Mouse (Mus musculus): ENCODE data around the gene Snw1.

Gene Snw1

DNA sequence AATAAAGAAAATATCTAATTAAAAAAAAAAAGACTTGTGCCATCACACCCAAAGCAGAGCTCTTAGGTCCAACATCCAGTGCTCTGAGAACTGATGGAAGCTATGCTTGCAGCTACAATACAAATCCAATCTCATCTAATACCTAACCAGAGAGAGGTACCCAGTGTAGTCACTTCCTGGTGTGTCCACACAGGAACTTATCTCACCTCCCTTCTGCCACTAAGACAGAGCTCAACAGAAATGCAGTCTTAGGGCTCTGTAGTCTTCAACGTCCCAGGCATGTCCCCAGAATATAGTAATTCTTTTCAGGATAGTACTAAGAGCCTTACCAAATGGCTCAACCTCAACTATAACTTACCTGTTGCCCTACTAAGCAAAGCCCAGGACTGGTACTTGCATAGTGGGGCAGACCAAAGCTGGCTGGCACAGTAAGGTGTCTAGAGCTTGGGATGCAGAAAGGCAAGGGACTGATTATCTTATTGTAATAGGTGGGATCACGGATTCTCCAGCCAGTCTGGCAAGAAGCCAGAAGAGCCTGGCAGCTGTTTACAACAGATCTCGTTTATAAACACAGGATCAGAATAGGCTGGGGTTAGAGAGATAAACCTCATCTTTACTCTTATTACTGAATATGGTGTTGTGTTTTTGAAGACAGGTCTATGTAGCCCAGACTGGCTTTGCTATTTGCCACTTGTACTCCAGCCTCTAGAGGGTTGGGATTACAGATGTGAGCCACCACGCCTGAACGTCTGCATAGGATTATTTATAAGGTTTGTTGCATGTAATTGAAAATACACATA lies 50.2 kb downstream of the Snw1 start:
- no peak for DNase-seq (ENCODE audit: low spot score)

DNA sequence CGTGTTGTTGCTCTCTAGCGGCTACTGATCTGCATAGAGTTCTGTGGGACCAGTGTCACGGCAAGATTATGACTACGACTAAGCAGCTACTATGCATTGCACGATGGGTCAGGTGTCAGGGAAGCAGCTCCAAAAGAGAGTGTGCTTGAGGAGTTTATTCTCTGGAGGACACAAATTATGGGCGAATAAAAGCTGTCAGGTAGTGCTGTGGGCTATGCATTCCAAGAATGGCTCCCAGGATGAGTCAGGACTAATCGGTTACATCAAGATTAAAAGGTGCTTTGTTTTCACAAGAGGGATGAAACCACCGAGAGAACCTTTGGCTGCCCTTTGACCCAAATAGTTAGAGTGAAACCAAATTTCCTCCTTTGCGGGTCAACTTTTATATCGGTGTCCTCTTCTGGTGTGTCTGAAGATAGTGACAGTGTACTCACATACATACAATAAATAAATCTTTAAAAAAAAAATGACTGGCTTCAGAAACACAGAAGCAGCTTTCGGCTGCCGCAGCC lies 52.0 kb downstream of the Snw1 start:
- no peak for DNase-seq (ENCODE audit: low spot score)

DNA sequence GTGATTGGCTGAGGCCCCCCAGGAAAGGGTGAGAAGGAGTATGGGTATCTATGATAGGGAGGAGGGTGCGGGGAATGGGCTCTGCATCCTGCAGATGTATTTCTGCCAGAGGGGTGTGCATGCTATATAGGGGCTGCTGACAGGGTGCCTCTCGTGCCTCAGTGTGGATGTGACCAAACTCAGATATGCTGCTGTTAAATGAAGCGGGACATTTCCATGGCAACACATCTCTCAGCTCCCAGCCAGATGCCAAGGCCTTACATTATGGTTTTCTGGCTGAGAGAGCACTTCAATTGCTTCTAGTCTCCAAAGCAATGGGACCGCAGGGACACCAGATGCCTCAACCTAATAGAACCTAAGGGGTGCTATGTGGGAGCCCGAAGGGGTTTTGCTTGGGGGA lies 53.2 kb downstream of the Snw1 start:
- DNase-seq (ENCODE audit: low spot score): no peak

DNA sequence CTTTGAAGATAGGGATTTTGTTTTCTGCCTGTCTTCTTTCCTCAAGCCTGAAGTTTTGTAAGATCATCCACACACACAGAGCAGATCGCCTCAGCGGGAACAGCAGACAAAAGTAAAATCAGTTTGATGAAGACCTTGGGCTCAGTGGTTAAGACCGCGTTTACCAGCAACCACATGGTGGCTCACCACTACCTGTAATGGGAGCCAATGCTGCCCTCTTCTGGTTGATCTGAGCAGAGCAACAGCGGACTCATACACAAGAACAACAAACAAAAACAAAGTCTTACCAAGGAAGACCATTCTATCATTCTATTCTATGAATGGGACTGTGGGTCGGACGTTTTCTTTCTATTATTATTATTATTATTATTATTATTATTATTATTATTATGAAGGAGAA lies 55.4 kb downstream of the Snw1 start:
- no peak for DNase-seq (ENCODE audit: low spot score)

DNA sequence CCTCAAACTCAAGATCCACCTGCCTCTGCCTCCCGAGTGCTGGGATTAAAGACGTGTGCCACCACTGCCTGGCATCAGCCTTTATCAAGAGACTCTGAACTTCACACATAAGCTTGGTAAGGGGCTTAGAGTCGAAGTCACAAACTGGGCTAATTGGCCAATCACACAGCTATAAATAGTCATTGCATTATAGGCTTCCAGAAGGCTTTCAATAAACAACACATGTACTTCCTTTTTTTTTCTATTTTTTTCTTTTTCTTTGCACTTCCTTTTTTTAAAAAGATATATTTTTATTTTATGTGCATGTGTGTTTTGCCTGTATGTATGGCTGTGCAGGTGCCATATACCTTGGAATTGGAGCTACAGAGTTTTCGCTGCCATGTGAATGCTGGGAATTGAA lies 56.7 kb downstream of the Snw1 start:
- no peak for DNase-seq (ENCODE audit: low spot score)

DNA sequence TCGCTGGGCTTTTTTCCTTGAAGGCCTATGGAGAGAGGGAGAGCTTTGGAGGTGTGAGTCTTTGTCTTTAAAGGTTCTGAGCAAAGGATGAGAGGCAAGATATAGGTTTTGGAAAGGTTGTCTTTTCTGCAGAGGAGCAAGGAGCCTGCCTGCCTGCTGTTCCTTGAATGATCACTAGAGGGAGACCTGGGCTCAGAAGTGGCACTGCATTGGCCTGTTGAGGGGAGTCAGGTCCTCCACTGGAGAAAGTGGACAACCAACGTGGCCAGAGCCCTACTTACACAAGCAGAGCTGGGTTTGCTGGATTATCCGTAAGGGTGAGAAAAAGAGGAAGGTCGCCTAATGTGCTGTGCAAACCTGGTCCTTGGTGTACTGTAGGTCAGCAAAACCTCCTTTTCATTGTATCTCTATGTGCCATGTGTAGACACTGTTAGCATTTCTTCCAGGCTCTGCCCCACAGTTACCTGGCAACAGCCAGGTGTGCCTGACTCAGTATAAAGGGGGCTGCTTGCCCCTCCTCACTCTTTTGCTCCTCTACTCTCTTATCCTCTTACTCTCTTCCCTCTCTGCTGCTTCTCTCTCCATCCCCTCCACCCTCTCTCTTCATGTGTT lies 58.8 kb downstream of the Snw1 start:
- peak; percentile 22 for DNase-seq (ENCODE audit: low spot score)

DNA sequence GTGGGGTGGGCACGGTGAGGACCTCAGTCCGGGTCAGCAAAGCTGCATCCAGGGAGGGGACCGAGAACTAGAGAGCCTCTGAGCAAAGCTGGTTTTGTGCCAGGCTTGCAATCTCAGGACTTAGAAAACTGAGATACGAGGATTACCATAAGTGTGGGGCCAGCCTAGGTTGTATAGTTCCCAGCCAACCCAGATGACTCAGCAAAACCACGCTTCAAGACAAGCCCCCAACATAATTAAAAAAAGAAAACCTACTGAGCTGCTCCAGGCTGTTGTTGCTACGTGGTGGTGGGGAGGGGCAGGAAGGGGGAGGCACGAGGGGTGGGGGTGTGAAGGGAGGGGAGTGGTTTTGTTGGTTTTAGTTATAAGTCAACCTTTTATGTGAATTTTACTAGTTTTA lies 61.1 kb downstream of the Snw1 start:
- no peak for DNase-seq (ENCODE audit: low spot score)

DNA sequence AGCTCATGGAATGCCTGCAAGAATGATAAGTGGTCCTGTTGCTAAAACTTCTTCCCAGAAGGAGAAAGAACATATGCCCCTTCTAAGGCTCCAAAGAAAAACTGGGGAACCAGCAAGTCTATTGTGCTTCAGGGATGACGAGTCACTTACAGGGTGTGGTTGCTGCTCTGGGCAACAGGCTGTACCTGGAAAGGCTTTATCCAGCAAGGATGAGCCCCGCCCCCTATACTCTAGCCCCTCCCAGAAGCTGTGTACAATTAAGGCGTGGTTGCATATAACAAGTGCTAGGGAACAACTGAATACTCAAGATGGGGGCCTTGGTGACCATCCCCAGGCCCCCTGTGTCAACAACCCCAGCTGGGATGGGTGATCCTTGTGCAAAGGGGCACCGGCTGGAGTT lies 63.0 kb downstream of the Snw1 start:
- DNase-seq (ENCODE audit: low spot score): no peak

DNA sequence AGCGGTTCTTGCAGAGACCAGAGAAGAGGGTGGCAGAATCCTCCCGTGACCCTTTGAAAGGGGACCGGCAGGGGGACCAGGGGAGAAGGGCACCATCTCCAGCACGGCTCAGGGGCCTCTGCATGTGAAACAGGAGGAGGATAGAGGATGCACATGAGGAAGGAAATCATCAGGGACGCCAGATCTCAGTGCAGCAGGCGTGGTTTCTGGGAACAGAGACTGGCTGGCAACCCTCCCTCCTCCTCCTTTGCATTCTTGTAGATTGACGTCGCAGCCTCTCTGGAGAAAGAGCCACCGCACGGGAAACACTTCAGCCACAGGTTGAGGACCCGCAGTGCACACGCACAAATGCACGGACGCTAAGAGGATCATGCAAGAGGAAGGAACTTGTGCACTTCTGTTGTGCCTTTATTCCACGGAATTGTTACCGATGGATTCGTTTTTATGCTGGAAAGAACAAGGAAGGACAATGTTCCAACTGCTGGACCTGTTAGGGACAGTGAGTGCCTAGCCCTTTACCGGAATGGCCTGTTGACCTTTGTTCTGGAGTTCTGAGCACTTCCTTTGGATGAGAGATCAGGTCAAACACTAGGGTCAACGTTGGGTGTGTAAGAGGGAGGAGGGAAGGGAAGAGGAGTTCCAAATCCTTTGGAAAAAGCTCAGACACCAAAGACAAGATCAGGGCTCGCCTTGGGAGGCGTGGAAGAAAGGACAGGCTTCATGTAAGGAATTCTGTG lies 64.0 kb downstream of the Snw1 start:
- no peak for DNase-seq (ENCODE audit: low spot score)

DNA sequence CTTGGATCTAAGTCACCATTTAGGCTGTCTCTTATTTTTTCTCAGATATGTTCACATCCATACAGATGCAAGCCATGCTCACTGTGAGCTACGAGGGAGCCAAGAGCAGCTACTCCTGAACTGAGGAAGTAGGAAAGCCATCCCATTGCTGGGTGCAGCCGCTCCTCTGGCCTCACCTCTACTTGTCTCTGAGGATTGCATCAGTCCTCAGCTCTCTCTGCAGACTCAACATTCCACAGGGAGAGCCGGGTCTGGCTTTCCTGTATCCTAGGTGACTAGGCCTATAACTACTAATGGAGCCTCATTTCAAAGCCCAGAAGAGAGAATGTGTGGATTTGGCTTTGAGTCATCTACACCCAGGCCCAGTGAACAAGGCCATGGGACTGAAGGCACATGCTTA lies 66.4 kb downstream of the Snw1 start:
- no peak for DNase-seq (ENCODE audit: low spot score)

DNA sequence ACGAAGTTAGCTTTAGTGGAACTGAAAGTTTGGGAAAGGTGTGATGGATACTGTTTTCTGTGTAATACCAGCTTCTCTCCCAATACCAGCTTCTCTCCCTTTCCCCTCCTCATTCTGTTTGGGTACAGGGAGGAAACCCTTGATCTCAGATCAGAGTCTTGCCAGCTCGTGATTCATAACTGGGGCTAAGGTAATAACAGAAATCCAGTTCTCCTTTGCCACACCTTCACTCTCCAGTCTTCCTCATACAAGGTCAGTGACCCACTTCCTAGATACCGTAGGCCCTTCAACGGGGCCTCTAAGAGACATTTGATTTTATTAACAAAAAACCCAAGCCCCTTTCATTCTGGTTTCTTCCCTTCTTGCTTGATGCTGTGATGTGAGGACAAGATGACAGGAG lies 66.9 kb downstream of the Snw1 start:
- no peak for DNase-seq (ENCODE audit: low spot score)

DNA sequence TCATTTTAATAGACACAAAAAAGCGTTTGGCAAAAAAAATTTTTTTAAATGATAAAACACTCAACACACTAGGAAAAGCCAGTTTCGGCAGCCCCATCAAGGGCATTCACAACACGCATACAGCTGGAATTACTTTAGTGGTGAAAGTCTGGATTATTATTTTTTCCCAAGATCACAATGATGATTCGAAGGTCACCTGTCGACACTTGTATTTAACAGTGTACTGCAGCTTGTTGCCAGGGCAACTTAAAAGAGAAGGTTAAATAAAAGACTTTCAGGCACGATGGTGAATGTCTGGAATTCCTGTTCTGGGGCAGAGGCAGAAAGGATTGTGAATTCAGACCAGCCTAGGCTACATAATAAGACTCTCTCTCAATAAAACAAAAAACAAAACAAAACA lies 70.2 kb downstream of the Snw1 start:
- no peak for DNase-seq (ENCODE audit: low spot score)

DNA sequence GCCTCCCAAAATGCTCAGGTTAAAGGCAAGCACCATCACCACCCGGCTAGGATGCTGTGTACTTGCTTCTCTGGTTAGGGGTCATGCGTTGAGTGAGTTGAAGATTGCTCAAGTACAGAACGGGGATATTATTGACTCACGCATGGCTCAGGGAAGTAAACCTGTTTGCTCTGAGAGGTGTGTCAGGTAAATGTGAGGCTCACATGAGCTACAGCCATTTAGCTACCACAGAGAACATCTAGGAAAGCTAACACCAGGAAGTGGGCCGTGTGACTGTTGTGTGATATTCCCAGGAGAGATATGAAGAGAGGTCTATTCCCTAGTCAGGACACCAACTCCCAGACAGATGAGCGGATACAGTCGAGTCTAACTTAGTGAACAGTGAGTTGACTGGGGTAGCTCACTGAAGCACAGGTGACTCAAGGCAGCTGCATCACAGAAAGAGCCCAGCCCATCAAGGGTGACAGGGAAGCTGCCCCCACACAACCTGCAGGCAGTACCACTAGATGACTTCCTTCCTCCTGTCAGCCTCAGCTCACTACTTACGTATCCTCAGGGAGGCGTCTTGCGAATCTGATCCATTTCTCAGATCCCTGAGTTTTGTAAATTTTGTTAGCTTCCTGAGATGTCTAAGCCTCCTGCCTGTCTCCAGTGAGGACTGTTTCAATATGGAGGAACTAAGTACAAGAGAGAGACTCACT lies 72.8 kb downstream of the Snw1 start:
- DNase-seq (ENCODE audit: low spot score): no peak
